Comparison of ENCODE assay signal across 26 mouse cellular contexts in genomic region chr7:74279356-74279755, GRCm38 (mm10).
"Had no signal": no experiment of that assay in that cellular context is flagged by ENCODE, and none has a peak within 500 bp of the region (broad histone marks: within the 10 kb centered on the region; RNA-seq: fewer than 3 reads in every experiment).

No protein-coding gene starts in this region.

- H3K4me2 ChIP-seq: embryonic facial prominence, embryonic 12.5 days; embryonic facial prominence, embryonic 13.5 days; embryonic facial prominence, embryonic 15.5 days; forebrain, embryonic 12.5 days; forebrain, embryonic 13.5 days; forebrain, embryonic 15.5 days had no signal

- ATAC-seq: forebrain, embryonic 13.5 days; forebrain, embryonic 14.5 days; forebrain, embryonic 15.5 days; forebrain, embryonic 16.5 days; forebrain, postnatal 0 days had no signal

- H3K36me3 ChIP-seq: embryonic facial prominence, embryonic 10.5 days; embryonic facial prominence, embryonic 12.5 days; embryonic facial prominence, embryonic 13.5 days; embryonic facial prominence, embryonic 15.5 days; forebrain, embryonic 10.5 days; forebrain, embryonic 12.5 days; forebrain, embryonic 15.5 days had no signal

- H3K9me3 ChIP-seq: embryonic facial prominence, embryonic 10.5 days; embryonic facial prominence, embryonic 12.5 days; embryonic facial prominence, embryonic 13.5 days; embryonic facial prominence, embryonic 15.5 days; forebrain, embryonic 10.5 days; forebrain, embryonic 12.5 days; forebrain, embryonic 13.5 days; forebrain, embryonic 15.5 days had no signal

- DNase-seq: cerebellum, adult 9-11 months; cerebellum, postnatal 10 days; cerebellum, postnatal 14 days; cerebellum, postnatal 25 days; cerebellum, postnatal 36 days; embryo, embryonic 11 days; forebrain, postnatal 0 days; gastrocnemius, adult 2 months; gastrocnemius, postnatal 10 days; gastrocnemius, postnatal 14 days; gastrocnemius, postnatal 25 days; gastrocnemius, postnatal 36 days; heart, adult 11 months; heart, adult 18-20 months; heart, adult 2 months had no signal

- H3K27ac ChIP-seq: embryonic facial prominence, embryonic 10.5 days; embryonic facial prominence, embryonic 12.5 days; embryonic facial prominence, embryonic 13.5 days; embryonic facial prominence, embryonic 15.5 days; forebrain, embryonic 10.5 days; forebrain, embryonic 12.5 days; forebrain, embryonic 13.5 days; forebrain, embryonic 15.5 days; gastrocnemius, adult 2 months; heart, adult 2 months had no signal

- H3K4me3 ChIP-seq: embryonic facial prominence, embryonic 10.5 days; embryonic facial prominence, embryonic 12.5 days; embryonic facial prominence, embryonic 13.5 days; embryonic facial prominence, embryonic 15.5 days; erythroblast, embryonic 14.5 days; forebrain, embryonic 10.5 days; forebrain, embryonic 12.5 days; forebrain, embryonic 13.5 days; forebrain, embryonic 15.5 days; gastrocnemius, adult 2 months; heart, adult 2 months had no signal

- H3K4me1 ChIP-seq: embryonic facial prominence, embryonic 10.5 days; embryonic facial prominence, embryonic 12.5 days; embryonic facial prominence, embryonic 13.5 days; embryonic facial prominence, embryonic 15.5 days; forebrain, embryonic 10.5 days; forebrain, embryonic 12.5 days; forebrain, embryonic 13.5 days; forebrain, embryonic 15.5 days had no signal

- H3K9ac ChIP-seq: embryonic facial prominence, embryonic 12.5 days; embryonic facial prominence, embryonic 13.5 days; embryonic facial prominence, embryonic 15.5 days; forebrain, embryonic 12.5 days; forebrain, embryonic 13.5 days; forebrain, embryonic 15.5 days; forebrain, postnatal 0 days had no signal

- H3K27me3 ChIP-seq: embryonic facial prominence, embryonic 12.5 days; embryonic facial prominence, embryonic 13.5 days; embryonic facial prominence, embryonic 15.5 days; forebrain, embryonic 12.5 days; forebrain, embryonic 13.5 days; forebrain, embryonic 15.5 days had no signal
